Mouse (Mus musculus) kidney, embryonic 15.5 days (tissue): ENCODE results near the gene Lrp8. TPM values are rescaled to one million over a fixed set of nuclear protein-coding genes. Genes with fewer than 3 reads are reported as not detected.

Source experiments
- polyA plus RNA-seq: library from polyadenylated mRNA; unstranded; fragments of >200 nt; fragmentation: Nextera tagmentation; extraction: Ambion mirVana; gene quantifications from 2 replicates; pipeline ENCODE4 v1.2.1, GENCODE M21; 2015

The Lrp8 gene
- polyA plus RNA-seq, 1 experiment from 2014 or later = 2.6 TPM

Other genes with a start within 250 kb of the Lrp8 start
- gene Dmrtb1, start 118.0 kb upstream of the Lrp8 start, polyA plus RNA-seq = not detected in 2 replicates
- 199 and 241 TPM in 2 replicates for gene Magoh, start 77.5 kb downstream of the Lrp8 start, polyA plus RNA-seq
- gene 0610037L13Rik, start 87.6 kb downstream of the Lrp8 start, polyA plus RNA-seq = 122 and 135 TPM in 2 replicates
- gene Cpt2, start 121.3 kb downstream of the Lrp8 start, polyA plus RNA-seq = 45.6 and 49.7 TPM in 2 replicates
- not detected in 2 replicates for gene Slc1a7, start 166.1 kb downstream of the Lrp8 start, polyA plus RNA-seq